Mouse (Mus musculus): ENCODE results near the gene Cd4.

Gene Cd4

GRCm38 (mm10) chr6:124887986-124888385 is at the start of gene Cd4:
Gene Cd4, minus strand, starts transcription at chr6:124888221.
- no peak for DNase-seq

GRCm38 (mm10) chr6:124937493-124937892 is 49.5 kb upstream of the Cd4 start:
- DNase-seq: no peak

GRCm38 (mm10) chr6:124936681-124937080 is 48.7 kb upstream of the Cd4 start:
- no peak for DNase-seq

- DNase-seq: no peak
Observed at GRCm38 (mm10) chr6:124934670-124935069, 46.6 kb upstream of the Cd4 start.

GRCm38 (mm10) chr6:124933127-124933526 is 45.1 kb upstream of the Cd4 start:
- DNase-seq: no peak

GRCm38 (mm10) chr6:124932314-124932695 is 44.3 kb upstream of the Cd4 start:
- no peak for DNase-seq

GRCm38 (mm10) chr6:124931525-124932313 is 43.7 kb upstream of the Cd4 start:
- peak in 1 of 2 experiments; percentile 19 for DNase-seq

- DNase-seq: peak; percentile 98 to 99
Observed at GRCm38 (mm10) chr6:124930754-124931524, 42.9 kb upstream of the Cd4 start, which contains the start of gene Mlf2. Gene Mlf2, plus strand, starts transcription at chr6:124931386.

- peak in 1 of 2 experiments; percentile 16 for DNase-seq
Observed at GRCm38 (mm10) chr6:124930231-124930630, 42.2 kb upstream of the Cd4 start.

GRCm38 (mm10) chr6:124925941-124926340 is 37.9 kb upstream of the Cd4 start:
- DNase-seq: no peak

GRCm38 (mm10) chr6:124925173-124925793 is 37.3 kb upstream of the Cd4 start:
- DNase-seq: no peak

- peak in 1 of 2 experiments; percentile 27 for DNase-seq
Observed at GRCm38 (mm10) chr6:124921539-124921938, 33.5 kb upstream of the Cd4 start.

GRCm38 (mm10) chr6:124920318-124921085 is 32.5 kb upstream of the Cd4 start:
- no peak for DNase-seq

- DNase-seq: peak; percentile 60 to 65
Observed at GRCm38 (mm10) chr6:124919695-124920317, 31.8 kb upstream of the Cd4 start, which contains the start of gene Ptms. Gene Ptms, minus strand, starts transcription at chr6:124920103.

GRCm38 (mm10) chr6:124918890-124919627 is 31.0 kb upstream of the Cd4 start:
- peak in 1 of 2 experiments; percentile 37 for DNase-seq

- DNase-seq: no peak
Observed at GRCm38 (mm10) chr6:124918331-124918690, 30.3 kb upstream of the Cd4 start.

GRCm38 (mm10) chr6:124917518-124918330 is 29.7 kb upstream of the Cd4 start:
- peak; percentile 42 to 48 for DNase-seq

GRCm38 (mm10) chr6:124916695-124917517 is 28.9 kb upstream of the Cd4 start:
- DNase-seq: peak; percentile 93 to 95

- no peak for DNase-seq
Observed at GRCm38 (mm10) chr6:124915942-124916694, 28.1 kb upstream of the Cd4 start.
